Mouse (Mus musculus): ENCODE measurements at regions not wholly inside any gene's neighbourhood (a gene's known extent, or its start where the extent isn't known, plus 50 kb on each side); places are given as distances from the start of the nearest gene placed in this dataset.

GRCm38 (mm10) chr13:43967516-43967915 is 182.9 kb downstream of the Cd83 start:
- DNase-seq (ENCODE audit: low read depth), result no peak

GRCm38 (mm10) chr13:43972906-43973305 is 188.3 kb downstream of the Cd83 start:
- DNase-seq (ENCODE audit: low read depth), result no peak

GRCm38 (mm10) chr13:43975281-43975680 is 190.7 kb downstream of the Cd83 start:
- DNase-seq (ENCODE audit: low read depth), result no peak

- DNase-seq (ENCODE audit: low read depth), result no peak
These were observed 191.2 kb downstream of the Cd83 start for GRCm38 (mm10) chr13:43975801-43976200.

GRCm38 (mm10) chr13:43976676-43977075 is 192.1 kb downstream of the Cd83 start:
- DNase-seq (ENCODE audit: low read depth), result no peak

- no peak for DNase-seq (ENCODE audit: low read depth)
These were observed 202.8 kb downstream of the Cd83 start for GRCm38 (mm10) chr13:43987338-43987737.

- DNase-seq (ENCODE audit: low read depth), result no peak
These were observed 203.8 kb downstream of the Cd83 start for GRCm38 (mm10) chr13:43988421-43988820.

- no peak for DNase-seq (ENCODE audit: low read depth)
These were observed 205.9 kb downstream of the Cd83 start for GRCm38 (mm10) chr13:43990281-43991101.

GRCm38 (mm10) chr13:43991774-43992173 is 207.2 kb downstream of the Cd83 start:
- peak; percentile 37 for DNase-seq (ENCODE audit: low read depth)

- DNase-seq (ENCODE audit: low read depth), result no peak
These were observed 208.4 kb downstream of the Cd83 start for GRCm38 (mm10) chr13:43992968-43993367.

- DNase-seq (ENCODE audit: low read depth), result no peak
These were observed 209.8 kb downstream of the Cd83 start for GRCm38 (mm10) chr13:43994361-43994760.

GRCm38 (mm10) chr13:43995623-43996022 is 211.0 kb downstream of the Cd83 start:
- DNase-seq (ENCODE audit: low read depth), result no peak

- no peak for DNase-seq (ENCODE audit: low read depth)
These were observed 217.4 kb downstream of the Cd83 start for GRCm38 (mm10) chr13:44001861-44002545.

- no peak for DNase-seq (ENCODE audit: low read depth)
These were observed 228.3 kb downstream of the Cd83 start for GRCm38 (mm10) chr13:44012868-44013267.

GRCm38 (mm10) chr13:44018489-44019303 is 234.1 kb downstream of the Cd83 start:
- DNase-seq (ENCODE audit: low read depth), result no peak

GRCm38 (mm10) chr13:44019304-44019583 is 234.7 kb downstream of the Cd83 start:
- DNase-seq (ENCODE audit: low read depth), result no peak

- DNase-seq (ENCODE audit: low read depth), result no peak
These were observed 236.3 kb downstream of the Cd83 start for GRCm38 (mm10) chr13:44020851-44021250.

GRCm38 (mm10) chr13:44022106-44022505 is 237.5 kb downstream of the Cd83 start:
- no peak for DNase-seq (ENCODE audit: low read depth)

GRCm38 (mm10) chr13:44024612-44025011 is 240.0 kb downstream of the Cd83 start:
- DNase-seq (ENCODE audit: low read depth), result no peak

- no peak for DNase-seq (ENCODE audit: low read depth)
These were observed 242.0 kb downstream of the Cd83 start for GRCm38 (mm10) chr13:44026321-44027255.

GRCm38 (mm10) chr13:44028081-44028480 is 243.5 kb downstream of the Cd83 start:
- DNase-seq (ENCODE audit: low read depth), result no peak

- DNase-seq (ENCODE audit: low read depth), result no peak
These were observed 246.0 kb downstream of the Cd83 start for GRCm38 (mm10) chr13:44030590-44030989.
